Mouse (Mus musculus): ENCODE measurements around the gene Tbc1d2b.

Tbc1d2b gene

DNA sequence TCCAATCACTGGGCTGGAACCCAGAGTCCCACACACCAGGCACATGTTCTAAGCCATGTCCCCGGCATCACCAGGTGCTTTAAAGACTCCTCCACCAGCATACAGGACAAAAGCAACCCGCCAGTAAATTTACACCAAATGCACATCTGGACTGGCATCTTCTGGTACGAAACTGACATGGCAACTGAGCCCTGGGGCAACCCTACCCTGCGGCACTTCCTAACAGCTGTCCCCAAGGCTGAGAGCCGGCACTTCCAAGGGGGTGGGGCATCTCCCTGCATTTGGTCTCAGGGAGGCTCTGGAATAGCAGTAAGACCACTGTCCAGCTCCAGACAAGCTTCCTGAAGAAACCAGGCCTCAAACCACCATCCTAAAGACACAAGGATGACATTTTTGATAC, 67.4 kb downstream of the Tbc1d2b start:
- no peak for DNase-seq (ENCODE audit: low spot score)

GRCm38 (mm10) chr9:90201541-90201940, 69.1 kb downstream of the Tbc1d2b start:
- DNase-seq (ENCODE audit: low spot score), result no peak

- no peak for DNase-seq (ENCODE audit: low spot score)
These were observed 69.5 kb downstream of the Tbc1d2b start for GRCm38 (mm10) chr9:90201096-90201495.

- no peak for DNase-seq (ENCODE audit: low spot score)
These were observed 70.1 kb downstream of the Tbc1d2b start for GRCm38 (mm10) chr9:90200501-90200900.

DNA sequence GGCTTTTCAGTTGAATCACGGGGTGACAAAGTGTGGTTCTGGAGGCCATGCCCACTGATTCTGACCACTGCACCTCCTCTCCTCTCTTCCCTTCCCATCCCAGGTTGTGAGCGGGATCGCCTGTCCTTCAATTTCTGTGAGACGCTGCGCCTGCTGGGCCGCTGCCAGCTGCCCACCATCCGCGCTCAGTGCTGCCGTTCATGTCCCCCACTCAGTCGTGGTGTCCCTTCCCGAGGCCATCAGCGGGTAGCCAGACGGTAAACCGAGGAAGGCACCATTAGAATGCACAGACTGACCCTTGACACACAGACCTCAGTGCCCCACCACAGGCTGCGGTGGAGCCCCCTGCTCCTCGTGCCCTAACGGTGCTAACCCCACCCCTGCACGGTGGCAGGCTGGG, 71.0 kb downstream of the Tbc1d2b start:
- no peak for DNase-seq (ENCODE audit: low spot score)

GRCm38 (mm10) chr9:90198531-90199449, 71.8 kb downstream of the Tbc1d2b start:
- peak; percentile 36 for DNase-seq (ENCODE audit: low spot score)

- DNase-seq (ENCODE audit: low spot score), result no peak
These were observed 72.7 kb downstream of the Tbc1d2b start for GRCm38 (mm10) chr9:90197866-90198383.

DNA sequence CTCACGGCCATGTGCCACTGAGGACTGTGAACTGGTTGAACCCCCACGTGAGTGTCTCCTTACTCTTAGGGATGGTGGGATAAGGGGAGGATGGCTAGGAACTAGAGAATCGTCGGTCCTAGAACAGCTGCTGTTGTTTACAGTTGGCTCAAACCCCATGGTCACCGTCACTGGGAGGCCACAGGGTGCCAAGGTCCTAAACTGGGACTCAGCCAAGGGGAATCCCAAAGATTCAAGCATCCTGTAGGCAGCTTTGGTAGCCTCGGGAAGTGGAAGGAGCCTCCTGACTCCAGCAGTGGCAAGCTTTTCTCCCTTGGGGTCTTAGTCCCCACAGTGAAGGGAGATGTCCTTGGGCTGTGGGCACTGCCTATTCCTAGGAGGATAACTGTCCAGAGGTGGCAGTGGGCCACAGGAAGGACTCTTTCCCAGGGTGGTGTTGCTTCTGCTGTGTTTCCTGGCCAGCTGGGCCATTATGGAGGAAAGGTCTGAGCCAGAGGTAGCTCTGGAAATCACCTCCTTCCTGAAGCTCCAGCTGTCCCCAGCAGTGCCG, 73.4 kb downstream of the Tbc1d2b start:
- no peak for DNase-seq (ENCODE audit: low spot score)

DNA sequence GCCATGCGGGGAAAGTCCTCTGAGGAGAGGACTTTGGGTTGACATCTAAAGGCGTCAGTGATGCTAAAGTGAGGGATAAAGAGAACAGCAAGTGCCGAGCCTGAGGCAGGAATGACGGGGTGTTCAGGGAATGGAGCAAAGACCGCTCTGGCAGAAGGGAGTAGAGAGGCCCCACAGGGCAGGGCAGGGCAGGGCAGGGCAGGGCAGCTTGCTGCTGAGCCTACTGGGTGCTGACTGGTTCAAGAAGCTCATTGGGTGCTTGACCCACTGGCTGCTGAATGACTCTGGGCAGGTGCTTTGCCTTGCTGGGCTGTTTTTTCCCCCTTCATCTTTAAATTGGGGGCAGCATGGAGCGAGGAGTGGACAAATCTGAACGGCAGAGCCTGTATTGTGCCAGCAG, 74.3 kb downstream of the Tbc1d2b start:
- no peak for DNase-seq (ENCODE audit: low spot score)

- no peak for DNase-seq (ENCODE audit: low spot score)
These were observed 75.6 kb downstream of the Tbc1d2b start for GRCm38 (mm10) chr9:90195000-90195399.

DNA sequence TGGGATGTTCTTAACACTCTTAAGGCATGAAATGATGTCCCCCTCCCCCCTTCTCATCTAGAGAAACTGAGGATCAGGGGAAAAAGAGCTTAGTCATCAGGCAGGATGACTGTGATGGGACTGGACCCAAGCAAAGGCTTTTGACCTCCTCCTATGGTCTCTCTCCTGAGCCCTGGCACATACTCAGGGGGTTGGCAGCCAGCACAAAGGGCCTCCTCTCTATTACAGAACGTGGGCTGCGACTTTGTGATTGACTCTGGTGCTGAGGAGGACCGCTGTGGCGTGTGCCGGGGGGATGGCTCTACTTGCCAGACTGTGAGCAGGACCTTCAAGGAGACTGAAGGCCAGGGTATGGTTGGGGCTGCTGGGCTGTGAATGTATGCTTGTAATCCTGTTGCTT, 81.2 kb downstream of the Tbc1d2b start:
- DNase-seq (ENCODE audit: low spot score), result no peak

DNA sequence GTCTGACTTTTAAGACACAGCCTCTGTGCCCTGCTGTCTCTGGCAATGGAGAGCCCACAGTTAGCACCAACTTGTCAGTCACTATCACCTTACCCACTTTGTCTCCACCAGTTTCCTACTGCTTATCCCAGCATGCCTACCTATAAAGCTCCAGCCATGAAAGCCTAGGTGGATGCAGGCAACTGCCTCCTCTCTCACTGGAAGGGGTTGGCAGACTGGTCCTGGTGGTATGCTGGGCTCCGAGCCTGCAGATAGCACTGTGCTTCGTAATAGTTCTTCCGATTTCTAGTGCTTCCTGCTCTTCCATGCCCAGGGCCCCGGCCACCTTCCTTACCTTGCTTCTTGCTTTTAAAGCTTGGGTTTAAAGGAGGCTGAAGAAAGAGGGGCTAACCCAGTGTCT, 81.7 kb downstream of the Tbc1d2b start:
- no peak for DNase-seq (ENCODE audit: low spot score)

- no peak for DNase-seq (ENCODE audit: low spot score)
These were observed 85.2 kb downstream of the Tbc1d2b start for GRCm38 (mm10) chr9:90185356-90185910.

DNA sequence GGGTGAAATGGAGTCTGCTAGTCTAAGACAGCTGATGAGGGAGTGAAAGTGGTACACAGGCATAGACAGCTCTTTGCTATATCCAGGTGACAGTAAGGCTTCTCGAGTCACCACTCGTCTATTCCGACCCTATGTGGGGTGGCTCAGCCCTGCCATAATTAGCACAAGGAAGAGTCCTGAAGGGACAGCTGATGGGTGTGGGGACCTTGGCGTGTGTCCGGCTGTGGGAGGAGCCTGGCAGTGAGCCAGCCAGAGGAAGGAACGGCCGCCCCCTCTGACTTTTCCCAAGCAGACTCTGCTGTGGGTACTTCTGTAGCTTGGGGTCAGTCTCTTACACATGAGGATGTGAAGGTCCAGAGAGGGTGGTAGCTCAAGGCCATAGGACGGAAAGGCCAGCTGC, 86.5 kb downstream of the Tbc1d2b start:
- peak; percentile 17 for DNase-seq (ENCODE audit: low spot score)

DNA sequence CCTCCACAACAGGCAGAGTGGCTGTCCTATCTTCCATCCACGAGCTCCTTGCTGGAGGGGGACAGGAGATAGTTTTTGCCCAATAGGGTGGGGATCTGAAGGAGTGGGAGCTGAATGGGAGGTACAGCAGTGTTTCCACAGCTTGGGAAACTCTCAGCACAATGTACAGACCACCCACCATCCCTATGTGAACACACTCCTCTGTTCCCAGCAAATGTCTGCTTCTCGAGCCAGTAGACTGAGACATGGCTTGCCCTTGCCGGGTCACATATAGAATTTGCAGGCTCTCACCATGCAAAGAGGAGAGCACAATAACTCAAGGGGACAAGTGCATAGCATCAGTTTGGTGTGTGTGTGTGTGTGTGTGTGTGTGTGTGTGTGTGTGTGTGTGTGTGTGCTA, 87.1 kb downstream of the Tbc1d2b start:
- no peak for DNase-seq (ENCODE audit: low spot score)

DNA sequence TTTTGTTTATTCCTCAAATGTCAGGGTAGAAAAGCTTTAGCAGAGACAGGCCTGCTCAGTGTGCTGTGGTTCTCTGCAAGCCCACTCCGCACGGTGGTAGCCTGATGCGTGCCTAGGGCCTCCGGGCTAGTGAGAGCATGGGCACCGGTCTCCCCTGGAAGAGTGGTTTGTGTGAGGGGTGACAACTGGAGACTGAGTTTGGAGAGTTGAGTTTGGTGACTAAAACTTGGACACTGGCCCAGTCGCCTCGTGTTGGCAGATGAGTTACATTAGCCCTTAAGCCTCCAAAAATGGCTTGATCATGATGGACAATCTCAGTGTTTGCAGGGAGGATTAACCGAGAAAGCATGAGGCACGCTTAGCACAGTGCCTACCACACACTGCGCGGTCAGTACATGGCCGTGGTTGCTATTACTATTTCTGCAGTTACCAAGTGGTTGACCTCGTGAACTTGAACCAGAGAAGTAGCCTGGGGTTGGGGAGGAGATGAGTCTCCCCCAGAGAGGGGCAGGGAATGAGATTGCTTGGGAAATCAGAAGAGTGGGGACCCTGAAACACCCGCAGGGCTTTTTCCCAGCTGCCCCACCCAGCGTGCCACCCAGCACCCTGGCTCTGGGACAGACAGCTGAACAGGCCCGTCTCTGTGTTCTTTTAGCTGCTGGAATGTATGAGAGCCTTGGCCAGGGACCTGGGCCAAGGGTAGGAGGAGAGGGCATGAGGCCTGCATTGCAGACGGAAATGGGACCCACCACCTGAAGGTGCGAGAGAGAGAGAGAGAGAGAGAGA, 87.8 kb downstream of the Tbc1d2b start:
- DNase-seq (ENCODE audit: low spot score), result peak; percentile 24

DNA sequence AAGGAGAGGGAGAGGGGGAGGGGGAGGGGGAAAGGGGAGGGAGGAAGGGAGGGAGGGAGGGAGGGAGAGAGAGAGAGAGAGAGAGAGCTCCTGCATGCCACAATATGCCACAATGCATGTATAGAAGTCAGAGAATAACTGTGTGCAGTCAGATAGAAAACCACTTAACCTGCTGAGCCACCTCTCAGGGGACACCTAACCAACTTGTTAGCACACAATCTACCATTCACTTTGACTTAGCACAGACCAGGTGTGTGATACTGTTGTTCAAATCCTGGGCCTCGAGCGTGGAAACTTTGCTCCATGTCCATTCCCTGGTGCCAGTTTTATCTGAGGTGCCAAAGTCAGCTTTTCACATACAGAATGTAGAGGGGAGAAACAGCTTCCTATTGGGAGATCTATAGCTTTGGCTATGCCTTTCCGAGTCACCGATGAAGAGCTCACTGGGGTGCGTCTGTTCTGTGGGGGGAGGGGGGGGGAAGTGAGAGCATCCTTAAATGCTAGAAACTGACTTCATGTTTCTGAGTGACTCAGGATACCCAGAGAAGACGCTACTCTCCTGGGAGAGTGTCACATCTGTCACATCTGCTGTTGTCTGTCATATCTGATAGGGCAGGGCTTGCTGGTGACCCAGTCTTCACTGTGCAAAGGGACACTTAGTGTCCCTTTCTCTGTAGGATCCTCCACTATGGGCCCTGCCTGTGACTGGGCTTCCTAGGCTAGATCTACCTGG, 88.8 kb downstream of the Tbc1d2b start:
- no peak for DNase-seq (ENCODE audit: low spot score)

GRCm38 (mm10) chr9:90179409-90179808, 91.2 kb downstream of the Tbc1d2b start:
- no peak for DNase-seq (ENCODE audit: low spot score)

- no peak for DNase-seq (ENCODE audit: low spot score)
These were observed 97.3 kb downstream of the Tbc1d2b start for GRCm38 (mm10) chr9:90173330-90173729.

DNA sequence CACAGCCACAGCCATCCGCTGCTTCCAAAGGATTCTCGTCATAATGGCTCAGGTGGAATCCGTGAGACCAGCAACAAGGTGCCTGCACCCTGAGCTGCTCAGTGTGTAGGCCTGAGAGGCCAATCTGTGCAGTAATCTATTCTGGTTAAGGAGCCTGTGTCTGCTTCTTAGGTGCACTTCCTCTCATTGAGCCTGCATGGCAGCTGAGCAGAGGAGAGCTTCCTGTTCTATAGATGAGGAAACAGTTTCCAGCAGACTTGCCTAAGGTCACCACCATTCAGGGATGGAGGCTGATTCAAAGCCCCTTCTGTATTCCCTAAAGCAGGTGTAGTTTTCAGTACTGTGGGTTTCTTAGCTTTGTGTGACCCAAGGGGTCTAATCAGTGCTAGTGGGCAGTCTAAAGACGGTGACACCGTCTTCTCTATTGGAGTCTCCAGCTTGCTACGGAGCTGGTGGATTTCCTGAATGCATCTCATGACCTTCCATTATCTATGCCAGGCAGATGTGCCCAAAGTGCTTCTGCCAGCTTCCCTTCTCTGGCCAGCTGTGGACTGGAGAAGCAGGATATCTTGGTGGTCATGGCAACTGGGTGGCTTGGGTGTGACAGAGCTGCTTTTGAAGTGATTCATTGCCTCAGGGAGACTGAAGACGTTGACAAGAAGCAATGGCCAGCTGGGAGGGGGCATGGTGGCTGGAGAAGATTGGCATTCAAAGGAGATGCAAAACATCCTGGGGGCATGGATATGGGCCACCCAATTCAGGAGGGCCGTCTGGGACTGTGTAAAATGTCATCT, 97.9 kb downstream of the Tbc1d2b start:
- no peak for DNase-seq (ENCODE audit: low spot score)

DNA sequence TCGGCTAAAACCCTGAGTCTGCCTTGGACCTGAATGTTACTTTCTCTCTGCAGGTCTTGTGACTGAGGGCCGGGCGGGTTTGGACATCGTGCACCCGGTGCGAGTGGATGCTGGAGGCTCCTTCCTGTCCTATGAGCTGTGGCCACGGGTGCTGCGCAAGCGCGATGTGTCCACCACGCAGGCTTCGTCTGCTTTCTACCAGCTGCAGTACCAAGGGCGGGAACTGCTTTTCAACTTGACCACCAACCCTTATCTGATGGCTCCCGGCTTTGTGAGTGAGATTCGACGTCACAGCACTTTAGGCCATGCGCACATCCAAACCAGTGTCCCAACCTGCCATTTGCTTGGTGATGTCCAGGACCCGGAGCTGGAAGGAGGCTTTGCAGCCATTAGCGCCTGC, 99.2 kb downstream of the Tbc1d2b start:
- no peak for DNase-seq (ENCODE audit: low spot score)

All from lung, postnatal 25 days (tissue).